Mouse (Mus musculus): ENCODE measurements at regions not wholly inside any gene's neighbourhood (a gene's known extent, or its start where the extent isn't known, plus 50 kb on each side); places are given as distances from the start of the nearest gene placed in this dataset.

Small RNA genes in the stretch of these regions (microRNA-seq; reads per million reads assigned to microRNA genes)
- gene Gm26474, result 0 reads per million in 2 experiments
